Mouse (Mus musculus): Measurements from ENCODE around the gene Plekha3.

GRCm38 (mm10) chr2:76686986-76687385 is 11.9 kb downstream of the Plekha3 start:
- TF ChIP-seq CTCF (IDR thresholded peaks at IDR 0.05; ENCODE audit: extremely low read depth, insufficient read length, insufficient replicate concordance, low read depth, low read length) (no peak), POLR2A (IDR thresholded peaks at IDR 0.05; ENCODE audit: low read depth, low read length) (no peak)

Data from small intestine, adult 2 months (tissue).